Mouse (Mus musculus) Muller cell, postnatal 12 days (primary cell): ENCODE measurements around the gene Arsj.

Experiments used
- DNase-seq: peaks from one replicate; pipeline ENCODE4 v3.0.0-alpha.2; 2015; ENCODE audit errors: inconsistent ontology term

Gene Arsj

GRCm38 (mm10) chr3:126402836-126403235 lies 39.4 kb downstream of the Arsj start:
- peak; percentile 70 for DNase-seq

GRCm38 (mm10) chr3:126404199-126404598 lies 40.7 kb downstream of the Arsj start:
- no peak for DNase-seq

GRCm38 (mm10) chr3:126430524-126431064 lies 67.1 kb downstream of the Arsj start:
- no peak for DNase-seq

- DNase-seq = no peak
These were observed 75.8 kb downstream of the Arsj start for GRCm38 (mm10) chr3:126439331-126439730.

- no peak for DNase-seq
These were observed 85.6 kb downstream of the Arsj start for GRCm38 (mm10) chr3:126449058-126449457.

- DNase-seq = no peak
These were observed 86.0 kb downstream of the Arsj start for GRCm38 (mm10) chr3:126449515-126449914.

- DNase-seq = no peak
These were observed 92.5 kb downstream of the Arsj start for GRCm38 (mm10) chr3:126455787-126456482.

GRCm38 (mm10) chr3:126463119-126463815 lies 99.8 kb downstream of the Arsj start:
- DNase-seq = no peak

- no peak for DNase-seq
These were observed 100.8 kb downstream of the Arsj start for GRCm38 (mm10) chr3:126464262-126464661.
